Mouse (Mus musculus) common myeloid progenitor, adult 5-6 weeks (primary cell): Measurements from ENCODE around the gene Exoc3l4. TPM values are rescaled to one million over a fixed set of nuclear protein-coding genes. Genes with fewer than 3 reads are reported as not detected.

ENCODE experiments used
- ATAC-seq: replicated peaks from 2 replicates; pipeline ENCODE4 v1.8.0; 2016; ENCODE audit warnings: low read depth, mild to moderate bottlenecking, moderate TSS enrichment, inconsistent platforms; ENCODE audit not compliant: poor library complexity, severe bottlenecking
- total RNA-seq: library from RNA; stranded (forward); fragments of 200-1000, 187-1606 nt; gene quantifications from 2 replicates; pipeline ENCODE4 v1.2.3, GENCODE M21; 2017

The Exoc3l4 gene
- total RNA-seq, 1 experiment from 2014 or later: 0.32 TPM

- ATAC-seq: peak; percentile 27; the same call in 1 of the 2 replicates
Observed at GRCm38 (mm10) chr12:111406622-111407021, 10.2 kb upstream of the Exoc3l4 start, which contains the start of gene Lbhd2. Gene Lbhd2 (plus strand): TSS chr12:111406809.

- no peak for ATAC-seq
Observed at GRCm38 (mm10) chr12:111409583-111409982, 7.2 kb upstream of the Exoc3l4 start.

- no peak for ATAC-seq
Observed at GRCm38 (mm10) chr12:111411631-111412355, 5.0 kb upstream of the Exoc3l4 start.

- ATAC-seq: no peak
Observed at GRCm38 (mm10) chr12:111412581-111413284, 4.1 kb upstream of the Exoc3l4 start.

GRCm38 (mm10) chr12:111413300-111413699, 3.5 kb upstream of the Exoc3l4 start:
- ATAC-seq: peak; percentile 94

GRCm38 (mm10) chr12:111419918-111420317, 3.1 kb downstream of the Exoc3l4 start:
- peak; percentile 55 for ATAC-seq

GRCm38 (mm10) chr12:111420946-111421709, 4.3 kb downstream of the Exoc3l4 start:
- ATAC-seq: no peak; the same call in 1 of the 2 replicates

- no peak for ATAC-seq
Observed at GRCm38 (mm10) chr12:111422852-111423251, 6.0 kb downstream of the Exoc3l4 start.

- ATAC-seq: no peak
Observed at GRCm38 (mm10) chr12:111423570-111424129, 6.8 kb downstream of the Exoc3l4 start.

GRCm38 (mm10) chr12:111424547-111424946, 7.7 kb downstream of the Exoc3l4 start:
- ATAC-seq: no peak

- ATAC-seq: peak; percentile 57
Observed at GRCm38 (mm10) chr12:111425258-111425657, 8.4 kb downstream of the Exoc3l4 start.

- ATAC-seq: peak; percentile 50
Observed at GRCm38 (mm10) chr12:111425789-111426460, 9.1 kb downstream of the Exoc3l4 start.

- ATAC-seq: no peak
Observed at GRCm38 (mm10) chr12:111427438-111428113, 10.8 kb downstream of the Exoc3l4 start.

GRCm38 (mm10) chr12:111428364-111428763, 11.5 kb downstream of the Exoc3l4 start:
- ATAC-seq: no peak

- peak; percentile 12; the same call in 1 of the 2 replicates for ATAC-seq
Observed at GRCm38 (mm10) chr12:111428961-111429911, 12.4 kb downstream of the Exoc3l4 start.

GRCm38 (mm10) chr12:111430049-111430867, 13.4 kb downstream of the Exoc3l4 start:
- ATAC-seq: peak; percentile 26
